Mouse (Mus musculus): ENCODE results near the gene Kif19a.

The Kif19a gene

GRCm38 (mm10) chr11:114780076-114780475 is 14.9 kb downstream of the Kif19a start:
- peak; percentile 77 for DNase-seq (ENCODE audit: low spot score)

DNA sequence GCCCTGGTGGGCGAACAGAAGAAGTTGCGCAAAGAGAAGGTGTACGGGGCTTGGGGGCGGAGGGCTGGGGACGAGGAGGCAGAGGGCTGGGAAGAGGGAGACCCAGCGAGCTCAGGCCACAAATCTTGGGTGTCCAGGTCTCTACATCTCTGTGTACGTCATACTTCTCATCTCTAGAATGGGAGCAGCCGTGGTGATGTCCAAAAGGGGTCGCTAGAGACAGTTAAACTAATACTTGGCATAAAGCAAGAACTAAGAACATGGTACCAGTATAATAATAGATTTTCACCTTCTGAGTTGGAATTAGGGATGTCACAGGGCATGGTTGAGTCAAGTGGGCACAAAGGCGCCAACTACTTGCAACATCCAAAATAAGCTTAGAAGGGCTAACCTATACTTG is 20.7 kb downstream of the Kif19a start:
- DNase-seq (ENCODE audit: low spot score) = no peak

DNA sequence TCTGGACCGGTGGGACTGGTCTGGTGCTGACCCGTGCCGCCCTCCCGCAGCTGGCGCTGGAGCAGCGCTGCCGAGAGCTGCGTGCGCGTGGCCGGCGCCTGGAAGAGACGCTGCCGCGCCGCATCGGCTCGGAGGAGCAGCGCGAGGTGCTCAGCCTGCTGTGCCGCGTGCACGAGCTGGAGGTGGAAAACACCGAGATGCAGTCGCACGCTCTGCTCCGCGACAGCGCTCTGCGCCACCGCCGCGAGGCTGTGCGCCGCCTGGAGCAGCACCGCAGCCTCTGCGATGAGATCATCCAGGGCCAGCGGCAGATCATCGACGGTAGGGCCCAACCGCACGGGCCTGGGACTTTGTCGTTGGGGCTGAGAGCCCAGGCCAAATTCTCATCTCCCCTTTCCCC is 21.1 kb downstream of the Kif19a start:
- DNase-seq (ENCODE audit: low spot score) = no peak

DNA sequence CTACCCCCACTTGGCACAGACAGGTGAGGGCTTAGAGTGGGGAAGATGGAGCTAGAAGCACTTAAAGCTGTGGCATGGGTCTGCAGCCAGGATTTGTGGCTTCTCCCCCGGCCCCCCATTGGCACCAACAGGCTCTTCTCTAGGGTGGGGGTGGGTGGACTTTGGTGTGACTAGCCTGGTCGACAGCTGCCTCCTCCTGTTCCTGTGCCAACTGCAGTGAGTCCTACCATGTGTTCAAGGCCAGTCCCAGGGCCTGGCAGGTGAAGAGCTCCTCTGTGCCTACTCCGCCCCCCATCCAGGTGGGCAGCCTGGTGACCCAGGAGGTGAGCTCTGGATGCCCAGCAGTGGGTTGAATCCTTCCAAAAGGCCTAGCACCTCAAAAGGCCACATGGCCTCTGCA is 22.4 kb downstream of the Kif19a start:
- DNase-seq (ENCODE audit: low spot score) = no peak

- peak; percentile 55 for DNase-seq (ENCODE audit: low spot score)
These were observed 24.0 kb downstream of the Kif19a start for GRCm38 (mm10) chr11:114789061-114789714.

DNA sequence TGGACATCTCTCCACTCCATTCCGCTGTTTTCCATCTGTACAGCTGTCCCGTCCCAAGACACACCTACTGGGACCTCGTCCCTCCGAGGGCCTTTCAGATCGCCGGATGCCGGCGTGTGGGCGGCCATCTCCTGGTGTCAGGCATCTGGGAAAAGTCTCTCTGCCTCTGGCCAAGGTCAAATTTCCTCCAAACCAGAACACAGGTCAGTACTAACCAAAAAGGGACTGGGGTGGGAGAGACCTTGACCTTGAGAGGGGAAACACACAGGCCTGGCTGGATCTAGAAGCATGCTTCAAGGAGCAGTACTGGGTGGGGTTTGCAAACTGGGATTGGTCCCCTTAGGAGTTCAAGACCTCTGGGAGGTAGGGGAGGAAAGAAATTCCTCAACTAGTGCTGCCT is 24.5 kb downstream of the Kif19a start:
- no peak for DNase-seq (ENCODE audit: low spot score)

GRCm38 (mm10) chr11:114790171-114790570 is 25.0 kb downstream of the Kif19a start:
- DNase-seq (ENCODE audit: low spot score) = no peak

GRCm38 (mm10) chr11:114790841-114791240 is 25.7 kb downstream of the Kif19a start:
- DNase-seq (ENCODE audit: low spot score) = no peak

- DNase-seq (ENCODE audit: low spot score) = no peak
These were observed 26.2 kb downstream of the Kif19a start for GRCm38 (mm10) chr11:114791351-114791889.

DNA sequence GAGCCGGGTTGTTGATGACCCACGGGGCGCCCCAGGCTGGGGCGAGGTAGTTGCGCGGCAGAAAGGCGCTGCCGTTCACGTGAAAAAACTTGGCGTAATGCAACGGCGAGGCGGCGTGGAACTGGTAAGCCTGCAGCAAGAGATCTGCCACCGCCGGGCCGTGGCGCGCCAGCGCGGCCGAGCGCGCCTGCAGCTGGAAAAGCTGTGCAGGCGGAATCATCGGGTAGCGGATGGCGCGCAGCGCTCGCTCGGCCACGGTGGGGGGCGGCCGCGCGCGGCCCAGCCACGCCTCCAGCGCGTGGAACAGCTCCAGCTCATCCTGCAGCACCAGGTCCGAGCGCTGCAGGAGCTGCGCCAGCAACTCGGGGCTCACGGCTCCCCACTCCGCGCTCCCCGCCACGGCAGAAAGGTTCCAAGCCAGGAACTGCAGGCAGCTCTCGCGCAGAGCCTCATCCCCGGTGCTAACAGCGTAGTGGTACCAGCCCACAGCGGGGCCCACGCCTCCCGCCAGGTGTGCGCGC is 26.8 kb downstream of the Kif19a start:
- no peak for DNase-seq (ENCODE audit: low spot score)

DNA sequence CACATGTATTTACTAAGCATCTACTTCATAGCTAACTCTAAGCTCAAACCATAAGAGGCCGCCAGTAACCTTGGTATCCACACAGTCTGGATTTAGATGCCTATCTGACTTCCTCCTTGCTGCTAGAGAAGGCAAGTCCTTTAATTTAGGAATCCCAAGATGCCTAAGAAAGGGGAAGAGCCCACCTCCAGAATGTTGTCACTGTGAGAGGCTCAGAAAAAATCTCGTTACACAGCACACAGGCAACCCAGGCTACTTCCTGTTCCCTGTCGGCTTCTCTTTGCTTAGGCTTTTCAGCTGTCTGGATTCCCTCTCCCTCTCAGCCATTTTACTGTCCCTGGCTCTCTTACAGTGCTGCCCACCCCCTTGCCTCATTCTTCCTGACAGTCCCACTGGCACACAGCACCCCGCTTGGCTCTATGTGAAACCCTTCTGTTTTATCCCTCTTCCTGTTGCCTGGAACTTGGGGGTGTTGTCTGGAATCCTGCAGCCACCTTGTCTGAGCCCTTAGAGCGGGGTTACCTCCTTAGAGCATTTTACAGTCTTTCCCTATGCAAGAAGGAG is 27.8 kb downstream of the Kif19a start:
- DNase-seq (ENCODE audit: low spot score) = no peak

GRCm38 (mm10) chr11:114793868-114794545 is 28.8 kb downstream of the Kif19a start:
- DNase-seq (ENCODE audit: low spot score) = no peak

DNA sequence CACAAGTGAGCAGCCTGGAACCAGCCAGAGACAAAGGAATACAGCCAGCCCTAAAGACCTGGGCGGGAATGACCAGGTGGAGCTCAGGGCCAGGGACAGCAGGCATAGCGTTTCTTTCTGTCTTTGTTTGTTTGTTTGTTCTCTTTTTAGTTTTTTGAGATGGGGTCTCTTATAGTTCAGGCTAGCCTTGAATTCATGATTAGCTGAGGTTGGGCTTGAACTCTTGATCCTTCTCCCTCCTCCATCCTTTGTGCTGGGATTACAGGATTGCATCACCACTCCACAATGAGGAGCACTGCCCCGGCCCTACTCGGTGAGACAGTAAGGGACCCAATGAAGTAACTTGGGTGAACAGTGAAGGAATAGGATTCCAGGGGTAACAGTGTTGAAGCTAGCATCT is 29.5 kb downstream of the Kif19a start:
- DNase-seq (ENCODE audit: low spot score) = no peak

- peak; percentile 33 for DNase-seq (ENCODE audit: low spot score)
These were observed 30.1 kb downstream of the Kif19a start for GRCm38 (mm10) chr11:114795231-114795746.

DNA sequence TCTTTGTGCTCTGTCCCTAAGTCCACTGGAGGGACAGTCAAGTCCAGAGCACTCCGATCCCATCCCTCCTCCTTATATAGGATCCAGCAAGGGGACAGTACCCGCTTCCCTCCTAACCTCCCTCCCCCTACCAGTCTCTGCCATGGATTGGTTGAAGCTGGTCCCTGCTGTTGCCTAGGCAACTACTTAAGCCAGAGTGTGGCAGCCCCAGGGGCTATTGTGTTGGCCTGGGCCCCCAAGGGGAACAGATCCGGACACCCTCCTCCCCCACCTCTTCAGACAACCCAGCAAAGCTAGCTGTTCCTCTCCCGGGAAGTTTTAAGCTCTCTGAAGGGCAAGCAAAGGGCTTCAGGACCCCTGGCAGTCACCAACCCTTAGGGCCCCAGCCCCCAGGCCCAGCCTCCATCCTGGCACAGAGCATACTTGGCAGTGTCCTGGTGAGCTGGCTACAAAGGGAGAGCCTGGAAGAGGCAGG is 30.7 kb downstream of the Kif19a start, which contains the start of gene Btbd17:
Gene Btbd17, minus strand, starts transcription at position 98 of the 475 bp plus-strand sequence.
- no peak for DNase-seq (ENCODE audit: low spot score)

- DNase-seq (ENCODE audit: low spot score) = no peak
These were observed 32.0 kb downstream of the Kif19a start for GRCm38 (mm10) chr11:114797176-114797575.

DNA sequence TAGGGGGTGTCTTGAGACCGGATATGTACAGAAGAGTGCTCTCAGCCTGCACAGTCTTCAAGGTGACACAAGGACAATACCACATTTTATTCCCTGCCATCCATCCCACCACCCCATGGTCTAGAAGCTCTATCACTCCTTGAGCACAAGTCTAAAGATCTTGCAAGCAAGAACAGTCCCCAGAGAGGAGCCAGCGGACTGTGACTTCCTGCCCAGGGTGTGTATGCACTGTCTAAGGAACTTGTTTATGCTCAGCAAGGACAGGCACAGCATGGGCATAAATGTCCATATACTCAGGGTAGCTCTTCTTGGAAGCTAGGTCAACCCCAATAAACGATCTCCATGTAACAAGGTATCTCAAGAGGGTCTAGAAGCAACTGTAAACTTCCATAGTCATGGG is 32.8 kb downstream of the Kif19a start:
- DNase-seq (ENCODE audit: low spot score) = no peak

DNA sequence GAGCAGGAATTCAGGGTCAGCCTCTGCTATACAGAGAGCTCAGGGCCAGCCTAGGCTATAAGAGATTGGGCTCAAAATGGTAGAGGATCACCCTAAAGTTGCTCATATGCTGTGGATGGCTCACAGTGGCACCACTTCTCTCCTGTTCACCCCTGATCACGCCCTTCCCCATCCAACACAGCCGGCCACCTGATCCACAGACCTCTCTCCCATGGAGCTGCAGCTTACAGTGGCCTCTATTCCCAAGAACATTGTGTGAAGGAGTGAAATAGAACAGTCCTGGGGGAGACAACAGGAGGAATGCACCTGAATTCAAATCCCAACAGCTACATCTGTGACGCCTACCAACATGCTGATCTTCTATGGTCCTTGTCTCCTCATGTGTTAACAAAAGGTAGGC is 33.4 kb downstream of the Kif19a start, which contains the start of gene Gpr142:
Gene Gpr142, plus strand, starts transcription at position 301 of the 400 bp plus-strand sequence.
- DNase-seq (ENCODE audit: low spot score) = no peak

- no peak for DNase-seq (ENCODE audit: low spot score)
These were observed 36.7 kb downstream of the Kif19a start for GRCm38 (mm10) chr11:114801906-114802305.

- DNase-seq (ENCODE audit: low spot score) = no peak
These were observed 37.5 kb downstream of the Kif19a start for GRCm38 (mm10) chr11:114802540-114803267.

GRCm38 (mm10) chr11:114803990-114804389 is 38.8 kb downstream of the Kif19a start:
- DNase-seq (ENCODE audit: low spot score) = no peak

- DNase-seq (ENCODE audit: low spot score) = no peak
These were observed 41.8 kb downstream of the Kif19a start for GRCm38 (mm10) chr11:114807025-114807424.
